Mouse (Mus musculus) inflammation-experienced regulatory T-cells, adult 6 months (primary cell): Measurements from ENCODE around the gene Gm20498. TPM values are rescaled to one million over a fixed set of nuclear protein-coding genes. Genes with fewer than 3 reads are reported as not detected.

ENCODE experiments used
- ATAC-seq: one replicate; pipeline ENCODE4 v1.8.0; 2017
- polyA plus RNA-seq, 3 experiments: library from polyadenylated mRNA; unstranded; fragments of 100-300 nt; shearing (Covaris generic); gene quantifications; one replicate each; pipeline ENCODE4 v1.2.1; 2017

Gm20498 gene
- polyA plus RNA-seq, 3 experiments from 2014 or later = 11.7 to 21.8 (median 15.0) TPM

DNA sequence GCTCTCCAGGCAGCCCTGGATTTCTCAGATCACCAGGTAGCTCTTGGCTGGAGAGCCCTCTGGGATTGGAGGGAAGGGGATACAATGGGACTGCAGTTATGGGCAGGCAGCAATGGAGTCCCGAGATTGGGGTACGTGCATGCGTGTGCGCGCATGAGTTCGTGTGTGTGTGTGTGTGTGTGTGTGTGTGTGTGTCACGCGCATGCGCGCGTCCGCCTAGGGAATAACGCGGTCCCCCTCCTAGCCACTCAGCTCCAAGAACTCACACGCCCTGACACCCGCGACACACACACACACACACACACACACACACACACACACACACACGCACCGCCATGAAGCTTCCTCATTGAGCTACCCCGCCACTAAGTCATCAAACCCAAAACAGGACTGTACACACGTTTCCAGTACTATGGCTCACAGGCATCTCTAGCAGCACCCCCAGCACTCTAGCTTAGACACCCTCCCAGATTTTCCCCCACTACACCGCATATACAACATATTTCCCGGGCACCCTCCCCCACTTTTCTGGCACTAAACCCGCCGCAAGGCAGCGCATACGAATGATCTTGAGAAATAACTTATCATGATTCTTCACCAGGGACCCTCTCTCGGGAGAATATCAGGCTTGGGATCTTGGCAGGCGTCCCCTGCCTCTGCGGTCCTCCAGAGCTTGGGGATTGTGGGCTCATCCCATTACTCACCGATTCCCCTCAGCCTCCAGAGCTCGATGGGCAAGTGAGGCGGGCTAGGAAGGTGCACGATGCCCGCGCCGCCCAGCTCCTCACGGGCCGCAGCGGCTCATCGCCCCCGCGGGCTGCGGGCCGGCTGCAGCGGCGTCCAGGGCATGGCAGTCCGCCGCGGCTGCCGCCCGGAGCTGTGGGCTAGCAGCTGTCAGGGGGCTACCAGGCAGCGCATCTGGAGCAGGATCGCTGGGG lies 200.5 kb downstream of the Gm20498 start:
- no peak for ATAC-seq

DNA sequence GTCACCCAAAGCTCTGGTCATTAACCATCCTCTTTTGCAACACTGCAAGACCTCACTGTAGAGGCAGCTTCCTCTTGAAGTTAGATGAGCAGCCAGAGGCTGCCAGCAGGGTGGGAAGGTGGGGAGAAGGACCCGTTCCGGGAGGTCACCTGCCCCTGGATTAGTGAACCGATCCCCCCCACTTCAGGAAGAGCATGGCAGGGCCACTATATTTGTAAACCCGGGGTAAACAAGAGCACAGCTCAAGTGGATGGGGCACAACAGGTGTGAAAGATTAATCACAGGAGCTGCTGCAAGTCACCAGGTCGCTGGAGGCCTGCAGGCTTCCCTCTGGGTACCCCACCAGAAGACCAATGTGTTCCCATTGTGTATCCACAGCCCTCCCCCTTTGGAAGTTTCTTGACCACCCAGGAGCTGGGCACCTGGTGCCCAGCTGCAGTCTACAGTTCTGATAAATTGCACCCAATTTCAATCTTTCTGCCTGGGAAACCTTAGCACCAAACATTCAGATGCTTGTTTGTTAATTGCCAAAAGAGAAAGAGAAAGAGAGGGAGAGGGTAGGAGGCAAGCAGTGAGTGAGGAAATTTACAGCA lies 201.6 kb downstream of the Gm20498 start:
- no peak for ATAC-seq

DNA sequence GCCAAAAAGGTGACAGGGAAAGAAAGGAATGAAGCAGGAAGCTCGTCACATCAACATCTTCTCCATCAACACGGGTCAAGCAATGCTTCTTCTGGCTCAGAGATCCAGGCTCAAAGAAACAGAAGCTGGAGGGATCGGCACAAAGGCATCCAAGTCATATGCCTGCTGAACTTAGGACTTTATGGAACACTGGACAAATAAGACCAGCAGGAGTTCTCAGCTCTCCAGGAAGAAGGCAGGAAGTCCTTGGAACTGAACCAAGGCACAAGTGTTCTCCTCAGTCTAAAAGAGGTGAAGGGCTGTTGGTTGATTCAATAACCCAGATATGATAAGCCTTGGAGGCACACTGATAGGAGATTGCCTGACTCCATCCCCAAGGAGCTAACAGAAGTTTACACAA lies 207.7 kb downstream of the Gm20498 start:
- no peak for ATAC-seq

DNA sequence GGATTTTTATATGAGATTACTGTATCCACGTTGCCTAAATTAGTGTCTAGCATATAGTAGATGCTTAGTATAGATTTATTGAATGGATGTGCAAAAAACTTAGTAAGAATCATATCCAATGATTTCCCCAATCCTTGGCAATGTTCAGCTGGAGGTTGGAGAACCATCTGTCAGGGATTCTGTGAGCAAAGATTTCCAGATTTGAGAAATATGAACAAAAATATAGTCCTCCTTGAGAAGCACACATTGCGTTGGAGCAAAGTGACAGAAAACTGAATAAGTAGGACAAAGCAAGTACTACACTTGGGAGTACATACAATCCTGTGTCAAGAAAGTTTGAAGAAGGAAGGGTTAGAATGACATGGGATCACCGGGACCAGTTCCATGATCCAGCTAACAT lies 208.6 kb downstream of the Gm20498 start:
- no peak for ATAC-seq

DNA sequence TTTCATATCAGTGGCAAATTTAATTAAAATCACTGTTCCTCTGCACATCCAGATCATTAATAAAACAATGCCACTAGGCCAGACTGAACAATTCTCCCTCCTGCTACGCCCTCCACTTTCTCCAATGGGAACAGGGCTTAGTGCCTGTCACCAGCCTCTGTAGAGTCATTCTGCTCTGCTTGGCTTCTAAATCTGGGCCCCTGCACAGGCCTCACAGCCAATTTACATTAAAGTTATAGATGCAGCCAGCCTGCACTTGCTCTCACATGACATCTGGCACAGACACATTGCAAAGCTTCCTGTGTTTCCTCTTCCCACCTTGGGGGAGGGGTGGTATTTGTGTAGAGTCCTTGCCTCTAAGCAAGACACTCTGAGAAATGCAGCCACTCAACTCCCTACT lies 211.7 kb downstream of the Gm20498 start:
- ATAC-seq = no peak

DNA sequence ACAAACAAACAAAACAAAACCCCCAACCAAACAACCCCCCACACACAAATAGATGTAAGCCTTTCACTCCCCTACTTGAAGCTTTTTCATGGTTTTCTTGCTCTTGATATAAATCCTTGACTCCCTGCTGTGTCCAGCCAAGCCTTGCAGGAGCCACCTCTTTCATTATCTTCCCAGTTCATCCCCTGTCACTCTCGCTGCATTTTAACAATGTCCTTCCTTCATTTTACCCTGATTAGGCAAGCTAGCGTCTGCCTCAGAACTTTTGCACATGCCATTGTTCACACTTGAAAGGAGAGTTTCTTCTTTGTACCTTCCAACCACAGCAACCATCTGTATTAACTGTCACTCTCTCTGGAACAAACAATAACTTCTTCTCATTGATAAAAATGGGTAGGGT lies 214.9 kb downstream of the Gm20498 start:
- no peak for ATAC-seq

DNA sequence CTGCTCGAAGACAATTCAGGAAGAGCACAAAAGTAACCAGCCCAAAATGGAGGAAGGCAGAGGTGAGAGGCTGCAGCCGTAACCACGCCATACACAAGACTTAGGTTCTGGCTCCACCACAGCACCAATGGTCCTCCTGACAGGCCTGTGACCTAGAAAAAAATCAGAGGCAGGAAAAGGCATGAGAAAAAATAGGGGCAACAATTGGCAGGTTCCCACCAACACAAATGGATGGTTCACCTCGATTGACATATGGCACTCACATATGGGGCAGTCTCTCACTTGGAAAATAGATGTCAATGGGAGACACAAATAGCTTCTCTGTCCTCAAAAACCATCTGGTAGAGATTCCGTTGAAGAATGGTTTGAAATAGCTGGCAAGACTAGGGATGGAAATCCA lies 216.8 kb downstream of the Gm20498 start:
- ATAC-seq = no peak

Other genes with a start within 250 kb of the Gm20498 start
- gene Slc8a3, start 199.7 kb downstream of the Gm20498 start, polyA plus RNA-seq = not detected
- gene Gm4787, start 153.4 kb downstream of the Gm20498 start, polyA plus RNA-seq = under 1 TPM; 0.28 to 0.79 (median 0.40) TPM
- gene Adam4, start 111.0 kb downstream of the Gm20498 start, polyA plus RNA-seq = 1 to 10 TPM in 2 of 3 experiments, under 1 TPM in 1; 0.80 to 1.0 (median 1.0) TPM
- gene Cox16, start 47.8 kb downstream of the Gm20498 start, polyA plus RNA-seq = 100 to 1,000 TPM; 149 to 174 (median 159) TPM
- 10 to 100 TPM; 58.2 to 66.3 (median 66.0) TPM for gene Synj2bp, start within 50 bp of the Gm20498 start, polyA plus RNA-seq
- under 1 TPM in 1 of 3 experiments, not detected in 2; 0.13 TPM for gene Adam21, start 35.6 kb upstream of the Gm20498 start, polyA plus RNA-seq
- gene Med6, start 62.1 kb upstream of the Gm20498 start, polyA plus RNA-seq = 10 to 100 TPM; 31.5 to 37.3 (median 33.4) TPM
- under 1 TPM in 1 of 3 experiments, not detected in 2; 0.09 TPM for gene Ttc9, start 98.3 kb upstream of the Gm20498 start, polyA plus RNA-seq
- gene Map3k9, start 248.3 kb upstream of the Gm20498 start, polyA plus RNA-seq = under 1 TPM in 2 of 3 experiments, not detected in 1; 0.11 to 0.20 TPM